Mouse (Mus musculus) limb, embryonic 14.5 days (tissue): Measurements from ENCODE around the gene Fto. TPM values are rescaled to one million over a fixed set of nuclear protein-coding genes. Genes with fewer than 3 reads are reported as not detected.
A peak's percentile ranks its signal among the peaks of the same experiment; 100 is the strongest.

Experiments used
- ATAC-seq: fragments of 200-750 bp; cut with Nextera tagmentation; 2 replicates; pipeline ENCODE4 v1.8.0; 2017; ENCODE audit warnings: low read depth, moderate number of reproducible peaks, moderate TSS enrichment; ENCODE audit not compliant: low FRiP score
- DNase-seq: peaks from one replicate; pipeline ENCODE4 v3.0.0-alpha.2; 2015; ENCODE audit warnings: low spot score
- H3K27ac ChIP-seq: fragments of 300-500 bp; sonication (generic); replicated peaks from 2 replicates; pipeline ENCODE4 v1.5.1; 2014; ENCODE audit warnings: low read depth, mild to moderate bottlenecking, low read length, moderate library complexity, mixed read lengths
- H3K27me3 ChIP-seq: fragments of 300-500 bp; sonication (generic); 2 replicates; pipeline ENCODE4 v1.6.1; 2014; ENCODE audit warnings: low read length, mixed read lengths; ENCODE audit not compliant: control insufficient read depth, insufficient read depth
- H3K36me3 ChIP-seq: fragments of 300-500 bp; sonication (generic); 2 replicates; pipeline ENCODE4 v1.6.1; 2014; ENCODE audit warnings: mild to moderate bottlenecking, low read length, moderate library complexity, mixed read lengths; ENCODE audit not compliant: control insufficient read depth, insufficient read depth
- H3K4me1 ChIP-seq: fragments of 300-500 bp; sonication (generic); 2 replicates; pipeline ENCODE4 v1.6.1; 2014; ENCODE audit warnings: antibody characterized with exemption, low read length, mixed read lengths; ENCODE audit not compliant: control insufficient read depth, insufficient read depth
- H3K4me2 ChIP-seq: fragments of 300-500 bp; sonication (generic); replicated peaks from 2 replicates; pipeline ENCODE4 v1.6.1; 2014; ENCODE audit warnings: low read depth, mild to moderate bottlenecking, low read length, moderate library complexity; ENCODE audit not compliant: severe bottlenecking
- H3K4me3 ChIP-seq: fragments of 300-500 bp; sonication (generic); replicated peaks from 2 replicates; pipeline ENCODE4 v1.5.1; 2014; ENCODE audit warnings: low read length
- H3K9ac ChIP-seq: fragments of 300-500 bp; sonication (generic); 2 replicates; pipeline ENCODE4 v1.6.1; 2014; ENCODE audit warnings: mild to moderate bottlenecking, low read depth, low read length, moderate library complexity; ENCODE audit not compliant: severe bottlenecking
- H3K9me3 ChIP-seq: fragments of 300-500 bp; sonication (generic); 2 replicates; pipeline ENCODE4 v1.6.1; 2016; ENCODE audit warnings: low read length; ENCODE audit not compliant: control insufficient read depth
- POLR2A ChIP-seq: fragments of 200-500 bp; IDR thresholded peaks from 2 replicates; pipeline ENCODE4 v1.8.0; 2012; ENCODE audit warnings: inconsistent platforms, mild to moderate bottlenecking, moderate library complexity, borderline replicate concordance; ENCODE audit not compliant: insufficient read depth, insufficient read length; ENCODE audit errors: extremely low read depth
- WGBS: fragments of 180-500 bp; shearing (Covaris S2); extraction: QIAGEN DNeasy Blood & Tissue Kit; methylation state at CpG from one replicate; pipeline ENCODE4 v1.1.7; 2014; 5-methylcytosine and 5-hydroxymethylcytosine counted together
- polyA plus RNA-seq, 2 experiments: library from polyadenylated mRNA; depleted of rRNA in 1 of 2; stranded (reverse) in 1 of 2; unstranded in 1 of 2; fragments of >200 nt; fragmentation: Nextera tagmentation in 1 of 2; extraction: Ambion mirVana in 1 of 2; gene quantifications; 2 replicates each; pipeline versions ENCODE4 v1.2.1 to v1.2.3; 2012 to 2014

Fto gene
- polyA plus RNA-seq, 2 experiments, result 80.0 to 107 TPM

GRCm38 (mm10) chr8:91436036-91436435 lies 122.7 kb downstream of the Fto start:
- Histone ChIP-seq H3K36me3 (0 out of 2 replicates have a peak, but pooled peaks cover 4% of the 10 kb centered on the region), H3K27ac (no peak overlapping the region), H3K4me3 (no peak overlapping the region), H3K27me3 (no peaks in the 10 kb centered on the region), H3K4me1 (no peaks in the 10 kb centered on the region; the same call in 1 of the 2 replicates), H3K9ac (no peak overlapping the region), H3K4me2 (no peak overlapping the region), H3K9me3 (peaks cover 3% of the 10 kb centered on the region; the same call in 1 of the 2 replicates)
- 96% methylated on average over 15 of the region's 15 CpGs for WGBS
- no peak for ATAC-seq
- TF ChIP-seq POLR2A, result no peak
- no peak for DNase-seq

DNA sequence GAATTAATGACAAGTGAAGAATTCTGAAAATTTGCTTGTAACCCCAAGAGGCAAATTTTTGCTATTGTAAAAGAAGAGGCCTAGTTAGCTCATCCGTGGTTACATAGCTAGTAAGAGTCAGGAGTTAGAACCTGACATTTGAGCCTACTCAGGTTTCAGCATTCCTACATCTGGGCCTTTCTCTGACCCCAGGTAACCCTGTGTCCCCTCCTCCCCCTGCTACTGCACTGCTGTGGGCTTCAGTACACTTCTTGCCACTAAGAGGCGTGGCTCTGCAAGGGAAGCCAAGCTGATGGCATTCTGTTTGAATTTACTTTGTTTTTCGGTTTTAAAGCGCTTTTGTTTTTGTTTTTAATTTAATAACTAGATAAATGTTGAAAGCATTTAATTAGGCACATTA lies 130.6 kb downstream of the Fto start:
- no peaks in the 10 kb centered on the region for H3K27me3 ChIP-seq
- peaks cover 27% of the 10 kb centered on the region for H3K4me1 ChIP-seq
- TF ChIP-seq POLR2A, result no peak
- no peak overlapping the region for H3K9ac ChIP-seq
- ATAC-seq, result no peak
- H3K36me3 ChIP-seq, result 0 out of 2 replicates have a peak, but pooled peaks cover 4% of the 10 kb centered on the region
- H3K9me3 ChIP-seq, result no peaks in the 10 kb centered on the region
- no peak overlapping the region for H3K4me2 ChIP-seq
- H3K27ac ChIP-seq, result no peak overlapping the region
- no peak overlapping the region for H3K4me3 ChIP-seq
- no peak for DNase-seq
- 35% methylated on average over 4 of the region's 4 CpGs for WGBS

- no peak overlapping the region for H3K4me3 ChIP-seq
- no peaks in the 10 kb centered on the region for H3K9me3 ChIP-seq
- H3K4me1 ChIP-seq, result peaks cover 27% of the 10 kb centered on the region
- ATAC-seq (0 out of 2 replicates have a peak, but pooled peaks have one; percentile 35), DNase-seq (peak; percentile 37)
- H3K27ac ChIP-seq, result peak overlapping the region; percentile 63; the same call in 1 of the 2 replicates
- H3K9ac ChIP-seq, result no peak overlapping the region
- no peak for TF ChIP-seq POLR2A
- no peaks in the 10 kb centered on the region for H3K27me3 ChIP-seq
- no peak overlapping the region for H3K4me2 ChIP-seq
- 27% methylated on average over 11 of the region's 11 CpGs for WGBS
- 0 out of 2 replicates have a peak, but pooled peaks cover 4% of the 10 kb centered on the region for H3K36me3 ChIP-seq
These were observed 131.5 kb downstream of the Fto start for GRCm38 (mm10) chr8:91444636-91445410.

DNA sequence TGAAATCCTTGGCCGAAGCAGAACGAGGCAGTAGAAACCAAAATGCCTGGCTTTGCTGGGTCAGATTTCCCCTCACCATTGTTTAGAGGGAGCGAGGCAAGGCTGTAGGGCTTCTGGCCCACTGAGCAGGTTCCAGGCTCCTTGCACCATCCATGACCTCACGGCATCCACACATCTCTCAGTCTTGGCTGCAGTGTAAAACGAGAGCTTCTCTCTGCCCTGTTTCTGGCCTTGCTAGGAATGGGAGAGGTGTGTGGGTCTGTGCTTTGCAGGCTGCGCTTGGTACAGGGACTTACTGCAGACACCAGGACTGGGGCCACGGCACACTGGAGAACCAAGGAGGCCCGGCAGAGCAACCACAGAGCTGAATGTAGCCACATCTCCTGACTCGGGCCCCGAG lies 132.2 kb downstream of the Fto start:
- Histone ChIP-seq H3K4me2 (0 out of 2 replicates have a peak overlapping the region, but pooled peaks have one; percentile 13), H3K27ac (peak overlapping the region; percentile 63), H3K4me1 (peaks cover 27% of the 10 kb centered on the region), H3K9ac (no peak overlapping the region), H3K27me3 (no peaks in the 10 kb centered on the region), H3K4me3 (no peak overlapping the region), H3K9me3 (no peaks in the 10 kb centered on the region), H3K36me3 (0 out of 2 replicates have a peak, but pooled peaks cover 4% of the 10 kb centered on the region)
- DNase-seq (no peak), ATAC-seq (peak; percentile 28; the same call in 1 of the 2 replicates)
- WGBS, result 39% methylated on average over 10 of the region's 10 CpGs
- no peak for TF ChIP-seq POLR2A

- H3K36me3 ChIP-seq, result 0 out of 2 replicates have a peak, but pooled peaks cover 4% of the 10 kb centered on the region
- H3K4me2 ChIP-seq, result 0 out of 2 replicates have a peak overlapping the region, but pooled peaks have one; percentile 13
- H3K9me3 ChIP-seq, result no peaks in the 10 kb centered on the region
- no peak overlapping the region for H3K9ac ChIP-seq
- ATAC-seq (no peak), DNase-seq (peak; percentile 21)
- WGBS, result 38% methylated on average over 5 of the region's 5 CpGs
- no peaks in the 10 kb centered on the region for H3K27me3 ChIP-seq
- peaks cover 27% of the 10 kb centered on the region for H3K4me1 ChIP-seq
- peak overlapping the region; percentile 63; the same call in 1 of the 2 replicates for H3K27ac ChIP-seq
- H3K4me3 ChIP-seq, result no peak overlapping the region
- TF ChIP-seq POLR2A, result no peak
These were observed 132.7 kb downstream of the Fto start for GRCm38 (mm10) chr8:91446008-91446407.
